Mouse (Mus musculus): Measurements from ENCODE around the gene Gse1. TPM values are rescaled to one million over a fixed set of nuclear protein-coding genes. Genes with fewer than 3 reads are reported as not detected.

Gse1 gene
- polyA plus RNA-seq, 3 experiments from 2014 or later = 2.0 to 4.0 (median 3.2) TPM

GRCm38 (mm10) chr8:120276051-120276890 lies 48.0 kb downstream of the Gse1 start:
- peak; percentile 72 for ATAC-seq

GRCm38 (mm10) chr8:120276891-120277426 lies 48.7 kb downstream of the Gse1 start:
- no peak for ATAC-seq

- ATAC-seq = no peak
Observed at GRCm38 (mm10) chr8:120278009-120278408, 49.8 kb downstream of the Gse1 start.

- no peak for ATAC-seq
Observed at GRCm38 (mm10) chr8:120279418-120279817, 51.2 kb downstream of the Gse1 start.

GRCm38 (mm10) chr8:120281487-120281886 lies 53.2 kb downstream of the Gse1 start:
- peak; percentile 38 for ATAC-seq

- no peak for ATAC-seq
Observed at GRCm38 (mm10) chr8:120282465-120282864, 54.2 kb downstream of the Gse1 start.

- no peak for ATAC-seq
Observed at GRCm38 (mm10) chr8:120284265-120284664, 56.0 kb downstream of the Gse1 start.

GRCm38 (mm10) chr8:120285033-120285432 lies 56.8 kb downstream of the Gse1 start:
- no peak for ATAC-seq

- ATAC-seq = no peak
Observed at GRCm38 (mm10) chr8:120285878-120286277, 57.6 kb downstream of the Gse1 start.

GRCm38 (mm10) chr8:120288122-120288908 lies 60.1 kb downstream of the Gse1 start:
- no peak for ATAC-seq

GRCm38 (mm10) chr8:120289191-120289590 lies 60.9 kb downstream of the Gse1 start:
- ATAC-seq = no peak

GRCm38 (mm10) chr8:120289698-120290181 lies 61.5 kb downstream of the Gse1 start:
- no peak for ATAC-seq

GRCm38 (mm10) chr8:120290614-120291013 lies 62.4 kb downstream of the Gse1 start:
- ATAC-seq = no peak

GRCm38 (mm10) chr8:120291650-120292049 lies 63.4 kb downstream of the Gse1 start:
- ATAC-seq = no peak

- no peak for ATAC-seq
Observed at GRCm38 (mm10) chr8:120292316-120293107, 64.3 kb downstream of the Gse1 start.

GRCm38 (mm10) chr8:120293421-120294357 lies 65.4 kb downstream of the Gse1 start:
- ATAC-seq = no peak

- no peak for ATAC-seq
Observed at GRCm38 (mm10) chr8:120294982-120295870, 67.0 kb downstream of the Gse1 start.

GRCm38 (mm10) chr8:120297000-120297399 lies 68.7 kb downstream of the Gse1 start:
- ATAC-seq = no peak

- ATAC-seq = no peak
Observed at GRCm38 (mm10) chr8:120298601-120299532, 70.6 kb downstream of the Gse1 start.
